Mouse (Mus musculus): ENCODE results near the gene Nhlh2. TPM values are rescaled to one million over a fixed set of nuclear protein-coding genes. Genes with fewer than 3 reads are reported as not detected.

Nhlh2 gene
- 0.09 and 0.13 TPM in 2 replicates for polyA plus RNA-seq (2014; fragmentation: Nextera tagmentation; extraction: Ambion mirVana)

GRCm38 (mm10) chr3:102009926-102010381 is at the start of gene Nhlh2:
TSS of gene Nhlh2 (plus strand) at chr3:102010076.
- Histone ChIP-seq H3K4me3 (ENCODE audit: low read depth, low read length) (no peak within 1 kb of the TSS), H3K9ac (ENCODE audit: low read length) (no peak within 1 kb of the TSS), H3K9me3 (ENCODE audit: control insufficient read depth, low read length) (no peaks in the 10 kb centered on the region), H3K4me1 (ENCODE audit: control insufficient read depth, insufficient read depth, low read length) (peaks cover 4% of the 10 kb centered on the region), H3K27ac (replicated peaks; ENCODE audit: low read depth, low read length) (no peak within 1 kb of the TSS), H3K27me3 (ENCODE audit: control insufficient read depth, insufficient read depth, low read length) (peaks cover 31% of the 10 kb centered on the region), H3K36me3 (ENCODE audit: control insufficient read depth, insufficient read depth, low read length) (no peaks in the 10 kb centered on the region), H3K4me2 (ENCODE audit: low read depth, severe bottlenecking) (no peak within 1 kb of the TSS)
- 16% methylated on average over 2 of the region's 2 CpGs for WGBS
- DNase-seq (ENCODE audit: low spot score) (no peak), ATAC-seq (ENCODE audit: insufficient number of reproducible peaks, low FRiP score, low TSS enrichment, low read depth) (no peak)

GRCm38 (mm10) chr3:101961146-101961835 is 48.6 kb upstream of the Nhlh2 start:
- DNase-seq (ENCODE audit: low spot score) (no peak), ATAC-seq (ENCODE audit: insufficient number of reproducible peaks, low FRiP score, low TSS enrichment, low read depth) (no peak)
- H3K4me1 ChIP-seq (ENCODE audit: control insufficient read depth, insufficient read depth, low read length), result no peaks in the 10 kb centered on the region
- WGBS, result 90% methylated on average over 15 of the region's 15 CpGs
- no peaks in the 10 kb centered on the region for H3K27me3 ChIP-seq (ENCODE audit: control insufficient read depth, insufficient read depth, low read length)
- no peak overlapping the region for H3K27ac ChIP-seq (replicated peaks; ENCODE audit: low read depth, low read length)
- no peak overlapping the region for H3K4me2 ChIP-seq (ENCODE audit: low read depth, severe bottlenecking)
- H3K36me3 ChIP-seq (ENCODE audit: control insufficient read depth, insufficient read depth, low read length), result no peaks in the 10 kb centered on the region
- no peak overlapping the region for H3K9ac ChIP-seq (ENCODE audit: low read length)
- H3K4me3 ChIP-seq (ENCODE audit: low read depth, low read length), result no peak overlapping the region
- H3K9me3 ChIP-seq (ENCODE audit: control insufficient read depth, low read length), result no peaks in the 10 kb centered on the region

GRCm38 (mm10) chr3:101963501-101963900 is 46.4 kb upstream of the Nhlh2 start:
- no peak overlapping the region for H3K9ac ChIP-seq (ENCODE audit: low read length)
- ATAC-seq (ENCODE audit: insufficient number of reproducible peaks, low FRiP score, low TSS enrichment, low read depth), result no peak
- 15% methylated on average over 9 of the region's 9 CpGs for WGBS

GRCm38 (mm10) chr3:101964352-101964751 is 45.5 kb upstream of the Nhlh2 start:
- no peak overlapping the region for H3K9ac ChIP-seq (ENCODE audit: low read length)
- no peak overlapping the region for H3K4me3 ChIP-seq (ENCODE audit: low read depth, low read length)
- WGBS, result 33% methylated on average over 7 of the region's 7 CpGs
- no peak overlapping the region for H3K27ac ChIP-seq (replicated peaks; ENCODE audit: low read depth, low read length)
- H3K4me2 ChIP-seq (ENCODE audit: low read depth, severe bottlenecking), result no peak overlapping the region
- ATAC-seq (ENCODE audit: insufficient number of reproducible peaks, low FRiP score, low TSS enrichment, low read depth), result no peak
- DNase-seq (ENCODE audit: low spot score), result peak; percentile 27
- no peaks in the 10 kb centered on the region for H3K27me3 ChIP-seq (ENCODE audit: control insufficient read depth, insufficient read depth, low read length)
- H3K9me3 ChIP-seq (ENCODE audit: control insufficient read depth, low read length), result no peaks in the 10 kb centered on the region
- no peaks in the 10 kb centered on the region for H3K36me3 ChIP-seq (ENCODE audit: control insufficient read depth, insufficient read depth, low read length)
- H3K4me1 ChIP-seq (ENCODE audit: control insufficient read depth, insufficient read depth, low read length), result no peaks in the 10 kb centered on the region

More at GRCm38 (mm10) chr3:101963501-101963900, 46.4 kb upstream of the Nhlh2 start:
- H3K27me3 ChIP-seq (ENCODE audit: control insufficient read depth, insufficient read depth, low read length), result no peaks in the 10 kb centered on the region
- no peak overlapping the region for H3K4me3 ChIP-seq (ENCODE audit: low read depth, low read length)
- H3K9me3 ChIP-seq (ENCODE audit: control insufficient read depth, low read length), result no peaks in the 10 kb centered on the region
- no peaks in the 10 kb centered on the region for H3K4me1 ChIP-seq (ENCODE audit: control insufficient read depth, insufficient read depth, low read length)
- no peak overlapping the region for H3K27ac ChIP-seq (replicated peaks; ENCODE audit: low read depth, low read length)
- no peak for DNase-seq (ENCODE audit: low spot score)
- H3K4me2 ChIP-seq (ENCODE audit: low read depth, severe bottlenecking), result no peak overlapping the region
- no peaks in the 10 kb centered on the region for H3K36me3 ChIP-seq (ENCODE audit: control insufficient read depth, insufficient read depth, low read length)

GRCm38 (mm10) chr3:101966825-101967558 is 42.9 kb upstream of the Nhlh2 start:
- WGBS, result 0% methylated on average over 3 of the region's 3 CpGs
- Histone ChIP-seq H3K9me3 (ENCODE audit: control insufficient read depth, low read length) (no peaks in the 10 kb centered on the region), H3K27ac (replicated peaks; ENCODE audit: low read depth, low read length) (no peak overlapping the region), H3K36me3 (ENCODE audit: control insufficient read depth, insufficient read depth, low read length) (no peaks in the 10 kb centered on the region), H3K9ac (ENCODE audit: low read length) (no peak overlapping the region), H3K4me2 (ENCODE audit: low read depth, severe bottlenecking) (no peak overlapping the region), H3K27me3 (ENCODE audit: control insufficient read depth, insufficient read depth, low read length) (no peaks in the 10 kb centered on the region), H3K4me1 (ENCODE audit: control insufficient read depth, insufficient read depth, low read length) (no peaks in the 10 kb centered on the region), H3K4me3 (ENCODE audit: low read depth, low read length) (no peak overlapping the region)
- DNase-seq (ENCODE audit: low spot score), result no peak
- no peak for ATAC-seq (ENCODE audit: insufficient number of reproducible peaks, low FRiP score, low TSS enrichment, low read depth)

- Histone ChIP-seq H3K9me3 (ENCODE audit: control insufficient read depth, low read length) (no peaks in the 10 kb centered on the region), H3K4me1 (ENCODE audit: control insufficient read depth, insufficient read depth, low read length) (no peaks in the 10 kb centered on the region), H3K27ac (replicated peaks; ENCODE audit: low read depth, low read length) (no peak overlapping the region), H3K9ac (ENCODE audit: low read length) (no peak overlapping the region), H3K36me3 (ENCODE audit: control insufficient read depth, insufficient read depth, low read length) (no peaks in the 10 kb centered on the region), H3K27me3 (ENCODE audit: control insufficient read depth, insufficient read depth, low read length) (no peaks in the 10 kb centered on the region), H3K4me2 (ENCODE audit: low read depth, severe bottlenecking) (no peak overlapping the region), H3K4me3 (ENCODE audit: low read depth, low read length) (no peak overlapping the region)
- DNase-seq (ENCODE audit: low spot score) (no peak), ATAC-seq (ENCODE audit: insufficient number of reproducible peaks, low FRiP score, low TSS enrichment, low read depth) (no peak)
- WGBS, result 80% methylated on average over 10 of the region's 10 CpGs
Observed at GRCm38 (mm10) chr3:101975337-101975736, 34.5 kb upstream of the Nhlh2 start.

GRCm38 (mm10) chr3:101978299-101978994 is 31.4 kb upstream of the Nhlh2 start:
- WGBS, result 91% methylated on average over 10 of the region's 10 CpGs
- H3K4me3 ChIP-seq (ENCODE audit: low read depth, low read length), result no peak overlapping the region
- no peak for ATAC-seq (ENCODE audit: insufficient number of reproducible peaks, low FRiP score, low TSS enrichment, low read depth)

GRCm38 (mm10) chr3:101983917-101984316 is 26.0 kb upstream of the Nhlh2 start:
- no peak overlapping the region for H3K27ac ChIP-seq (replicated peaks; ENCODE audit: low read depth, low read length)
- H3K9me3 ChIP-seq (ENCODE audit: control insufficient read depth, low read length), result no peaks in the 10 kb centered on the region
- no peak overlapping the region for H3K4me2 ChIP-seq (ENCODE audit: low read depth, severe bottlenecking)
- no peaks in the 10 kb centered on the region for H3K27me3 ChIP-seq (ENCODE audit: control insufficient read depth, insufficient read depth, low read length)
- H3K4me3 ChIP-seq (ENCODE audit: low read depth, low read length), result no peak overlapping the region
- no peak for DNase-seq (ENCODE audit: low spot score)
- no peaks in the 10 kb centered on the region for H3K4me1 ChIP-seq (ENCODE audit: control insufficient read depth, insufficient read depth, low read length)
- no peak overlapping the region for H3K9ac ChIP-seq (ENCODE audit: low read length)
- no peaks in the 10 kb centered on the region for H3K36me3 ChIP-seq (ENCODE audit: control insufficient read depth, insufficient read depth, low read length)
- 73% methylated on average over 4 of the region's 4 CpGs for WGBS
- no peak for ATAC-seq (ENCODE audit: insufficient number of reproducible peaks, low FRiP score, low TSS enrichment, low read depth)

More at GRCm38 (mm10) chr3:101978299-101978994, 31.4 kb upstream of the Nhlh2 start:
- Histone ChIP-seq H3K9me3 (ENCODE audit: control insufficient read depth, low read length) (no peaks in the 10 kb centered on the region), H3K36me3 (ENCODE audit: control insufficient read depth, insufficient read depth, low read length) (no peaks in the 10 kb centered on the region), H3K9ac (ENCODE audit: low read length) (no peak overlapping the region), H3K27me3 (ENCODE audit: control insufficient read depth, insufficient read depth, low read length) (no peaks in the 10 kb centered on the region), H3K27ac (replicated peaks; ENCODE audit: low read depth, low read length) (no peak overlapping the region), H3K4me1 (ENCODE audit: control insufficient read depth, insufficient read depth, low read length) (no peaks in the 10 kb centered on the region), H3K4me2 (ENCODE audit: low read depth, severe bottlenecking) (no peak overlapping the region)
- no peak for DNase-seq (ENCODE audit: low spot score)
